Mouse (Mus musculus) bone marrow macrophage, adult 2 months (primary cell): ENCODE measurements around the gene Cdk14.

Experiments used
- CTCF ChIP-seq: IDR thresholded peaks from 2 replicates; pipeline ENCODE4 v1.5.1; 2012; ENCODE audit warnings: low read depth, mild to moderate bottlenecking, low read length, moderate library complexity
- POLR2A ChIP-seq: IDR thresholded peaks from 2 replicates; pipeline ENCODE4 v1.6.1; 2012; ENCODE audit warnings: mild to moderate bottlenecking, low read depth, low read length, borderline replicate concordance

- TF ChIP-seq POLR2A (no peak), CTCF (no peak)
Measured at GRCm38 (mm10) chr5:5018242-5018641, 401.9 kb downstream of the Cdk14 start.
